Mouse (Mus musculus) brain, embryonic 14.5 days (tissue): Measurements from ENCODE around the gene Cyp3a13.

ENCODE experiments used
- CTCF ChIP-seq: fragments of 200-500 bp; IDR thresholded peaks from 2 replicates; pipeline ENCODE4 v1.5.1; 2012; ENCODE audit warnings: inconsistent platforms, mild to moderate bottlenecking, moderate library complexity, borderline replicate concordance; ENCODE audit not compliant: insufficient read depth, insufficient read length; ENCODE audit errors: extremely low read depth
- POLR2A ChIP-seq: fragments of 200-500 bp; IDR thresholded peaks from 2 replicates; pipeline ENCODE4 v1.6.1; 2012; ENCODE audit warnings: mild to moderate bottlenecking, inconsistent platforms, borderline replicate concordance; ENCODE audit not compliant: poor library complexity, insufficient read depth, insufficient read length, severe bottlenecking; ENCODE audit errors: extremely low read depth

DNA sequence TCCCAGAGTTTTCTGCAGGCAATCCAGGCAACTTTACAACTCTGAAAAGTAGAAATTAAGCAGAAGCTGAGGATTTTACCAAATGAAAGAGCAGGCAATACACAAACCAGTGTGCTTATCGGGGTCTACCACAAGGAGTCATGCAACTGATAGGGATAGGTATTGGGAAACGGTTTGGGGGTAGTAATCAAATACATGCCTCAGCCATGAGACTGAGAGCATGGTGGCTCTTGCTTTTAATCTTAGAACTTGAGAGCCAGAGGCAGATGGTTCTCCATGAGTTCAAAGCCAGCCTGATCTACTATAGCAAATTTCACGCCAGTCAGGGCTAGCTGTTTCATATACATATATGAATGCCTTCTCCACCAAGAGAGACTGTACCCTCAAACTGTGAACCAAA lies 35.0 kb upstream of the Cyp3a13 start:
- no peak for TF ChIP-seq CTCF
- no peak for TF ChIP-seq POLR2A
